Comparison of ENCODE assay signal across 10 mouse cellular contexts in the genomic region with DNA sequence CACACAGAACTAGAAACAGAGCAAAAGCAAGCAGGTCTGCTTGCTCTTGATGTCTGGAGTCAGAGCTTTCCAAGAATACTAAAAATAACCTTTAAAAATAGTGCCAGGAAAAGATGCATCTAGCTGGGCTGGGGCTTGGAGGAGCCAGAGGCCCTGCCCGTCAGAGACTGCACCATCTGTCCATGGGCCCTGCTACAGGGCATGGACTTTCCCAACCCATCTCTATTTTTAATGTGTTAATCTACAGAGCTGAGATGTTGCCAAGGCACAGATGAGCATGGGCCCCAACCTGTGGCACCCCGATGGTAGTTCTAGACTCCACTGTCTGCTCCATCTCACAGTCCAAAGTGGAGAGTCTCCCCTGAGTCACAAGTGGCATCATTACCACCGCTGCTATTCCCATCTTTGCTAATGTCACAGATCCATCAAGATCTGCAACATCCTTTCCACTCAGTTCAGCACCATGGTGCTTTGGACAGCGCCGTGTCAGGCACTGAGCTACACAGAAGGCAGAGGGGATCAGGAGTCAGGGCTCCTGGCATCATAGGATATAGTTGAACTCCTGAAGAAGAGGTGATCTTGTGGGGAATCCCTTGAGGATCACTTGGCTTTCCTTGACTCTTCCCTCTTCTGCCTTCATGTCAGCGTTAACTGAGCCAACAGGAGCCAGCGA.
A peak's percentile ranks its signal among the peaks of the same experiment; 100 is the strongest.
DNase-seq lines count a peak whose midpoint lies in the region; ATAC-seq lines count a peak whose summit lies in the region.
"Had no signal": no experiment of that assay in that cellular context is flagged by ENCODE, and none has a peak within 500 bp of the region (broad histone marks: within the 10 kb centered on the region; RNA-seq: fewer than 3 reads in every experiment).

No protein-coding gene starts in this region.

- no peak overlapping the region for H3K4me3 ChIP-seq in heart, embryonic 12.5 days

- no peak overlapping the region for H3K9ac ChIP-seq in heart, embryonic 12.5 days
- H3K9ac ChIP-seq: liver, embryonic 14.5 days had no signal

- no peak overlapping the region for H3K4me2 ChIP-seq in heart, embryonic 12.5 days

- H3K27me3 ChIP-seq in heart, embryonic 12.5 days (replicated peaks): peaks cover 21% of the 10 kb centered on the region

- H3K4me1 ChIP-seq in heart, embryonic 12.5 days (replicated peaks): no peaks in the 10 kb centered on the region

- peak; percentile 65 for DNase-seq in heart, postnatal 4 days
- peak; percentile 36 for DNase-seq in thymus, postnatal 4 days
- DNase-seq in thymus, adult 18-20 months: no peak
- peak; percentile 83 for DNase-seq in embryo, embryonic 10 days (ENCODE audit: low spot score)
- DNase-seq in B cell, adult 2 months: no peak
- DNase-seq in thymus, postnatal 25 days: no peak
- no peak for DNase-seq in left cerebral cortex, adult 18-20 months (ENCODE audit: low spot score in 2 of 2)

- ATAC-seq in heart, embryonic 12.5 days (ENCODE audit: insufficient number of reproducible peaks, low FRiP score): no peak
- ATAC-seq: intestine, embryonic 16.5 days had no signal

- H3K9me3 ChIP-seq in heart, embryonic 12.5 days (replicated peaks): no peaks in the 10 kb centered on the region

- 53% methylated on average over 7 of the region's 7 CpGs for WGBS in heart, embryonic 12.5 days

- H3K36me3 ChIP-seq in heart, embryonic 12.5 days: no peaks in the 10 kb centered on the region

- no peak overlapping the region for H3K27ac ChIP-seq in heart, embryonic 12.5 days (ENCODE audit: poor library complexity, severe bottlenecking)
- H3K27ac ChIP-seq: liver, embryonic 14.5 days had no signal

Comparison
In these comparisons a context has a peak if more than half of its experiments do, and no peak if none do; other contexts are left out.
1. DNase-seq: peak in heart, postnatal 4 days (single experiment), thymus, postnatal 4 days (single experiment) and embryo, embryonic 10 days (single experiment); none in thymus, adult 18-20 months (0 of 2), B cell, adult 2 months (0 of 2), thymus, postnatal 25 days (single experiment) and left cerebral cortex, adult 18-20 months (0 of 2).